Mouse (Mus musculus): ENCODE results near the gene Ubtfl1. TPM values are rescaled to one million over a fixed set of nuclear protein-coding genes. Genes with fewer than 3 reads are reported as not detected.
"Not testable (repeated sequence)": the region's sequence is repeated elsewhere in the genome, so short reads cannot be mapped to it uniquely, and the experiment has no call there.

Ubtfl1 gene
- not detected in 2 replicates for polyA plus RNA-seq (2015; fragmentation: Nextera tagmentation; extraction: Ambion mirVana)

DNA sequence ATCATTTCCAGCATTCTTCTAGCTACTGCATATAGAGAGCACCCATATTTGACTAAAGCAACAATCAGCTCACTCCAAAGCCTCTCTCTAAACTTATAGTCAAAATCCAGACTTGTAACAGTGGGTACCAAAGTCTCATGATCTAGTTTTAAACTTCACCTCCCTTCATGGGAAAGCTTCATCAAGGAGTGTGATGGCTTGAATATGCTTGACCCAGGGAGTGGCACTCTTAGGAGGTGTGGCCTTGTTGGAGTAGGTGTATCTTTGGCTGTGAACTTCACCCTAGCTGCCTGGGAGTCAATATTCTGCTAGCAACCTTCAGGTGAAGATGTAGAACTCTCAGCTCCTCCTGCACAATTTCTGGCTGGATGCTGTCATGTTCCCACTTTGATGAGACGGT, at the start of gene Ubtfl1:
Gene Ubtfl1, plus strand, starts transcription at position 301 of the 400 bp plus-strand sequence.
- no peak within 1 kb of the TSS for H3K9ac ChIP-seq (replicated peaks; ENCODE audit: low read depth)
- H3K36me3 ChIP-seq (ENCODE audit: insufficient read depth, low read length) = no peaks in the 10 kb centered on the region
- H3K4me2 ChIP-seq (replicated peaks; ENCODE audit: low read depth, low read length) = no peak within 1 kb of the TSS
- H3K9me3 ChIP-seq (ENCODE audit: low read length) = no peaks in the 10 kb centered on the region
- 60% methylated on average over 1 of the region's 1 CpGs for WGBS
- H3K27ac ChIP-seq (ENCODE audit: low read length) = no peak within 1 kb of the TSS
- TF ChIP-seq CTCF (IDR thresholded peaks at IDR 0.05) (no peak), EP300 (IDR thresholded peaks at IDR 0.05) (no peak)
- DNase-seq (ENCODE audit: low spot score) = no peak
- H3K4me1 ChIP-seq (ENCODE audit: insufficient read depth, low read depth, low read length) = no peaks in the 10 kb centered on the region
- no peaks in the 10 kb centered on the region for H3K27me3 ChIP-seq (replicated peaks; ENCODE audit: insufficient read depth, low read length)
- no peak for ATAC-seq
- no peak within 1 kb of the TSS for H3K4me3 ChIP-seq (ENCODE audit: low read depth, low read length)

DNA sequence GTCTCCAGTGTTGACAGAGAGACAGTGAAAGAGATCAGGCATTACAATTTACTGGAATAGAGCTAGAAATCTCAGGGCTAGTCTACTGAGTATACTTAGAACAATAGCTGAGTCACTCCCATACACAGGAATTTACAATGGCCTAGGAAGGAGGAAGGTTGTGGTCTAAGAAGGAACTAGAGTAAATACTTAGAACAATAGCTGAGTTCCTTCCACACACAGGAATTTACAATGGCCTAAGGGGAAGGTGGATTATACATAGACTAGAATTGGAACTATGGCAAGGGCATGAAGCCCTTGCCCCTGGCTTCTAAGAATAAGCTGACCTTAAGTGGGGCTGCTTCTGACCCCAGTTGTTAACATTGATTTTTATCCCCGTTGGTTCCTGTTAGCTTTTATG, 31.2 kb upstream of the Ubtfl1 start:
- 67% methylated on average over 1 of the region's 1 CpGs for WGBS
- not testable (repeated sequence) for H3K9ac ChIP-seq (replicated peaks; ENCODE audit: low read depth)

DNA sequence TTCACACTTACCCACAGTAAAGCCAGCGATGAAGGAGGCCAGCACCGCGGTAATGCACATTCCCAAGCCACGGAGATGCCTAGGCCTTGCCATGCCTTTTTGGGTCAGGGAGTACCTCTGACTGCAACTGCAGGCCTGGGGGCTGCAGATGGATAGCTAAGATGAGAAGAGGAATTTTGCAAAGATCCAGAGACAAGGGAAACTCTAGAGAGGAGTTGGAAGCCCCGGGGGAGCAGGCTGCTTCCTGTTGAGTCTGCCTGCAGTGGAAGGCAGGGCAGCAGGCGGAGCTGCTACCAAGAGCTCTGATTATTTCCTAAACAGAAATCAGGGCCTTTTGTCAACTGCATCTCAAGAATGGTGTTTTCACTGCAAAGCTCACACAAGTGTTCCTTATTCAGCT, 18.4 kb upstream of the Ubtfl1 start:
- no peaks in the 10 kb centered on the region for H3K36me3 ChIP-seq (ENCODE audit: insufficient read depth, low read length)
- TF ChIP-seq EP300 (IDR thresholded peaks at IDR 0.05) (no peak), CTCF (IDR thresholded peaks at IDR 0.05) (no peak)
- 0 out of 2 replicates have a peak overlapping the region, but pooled peaks have one; percentile 12 for H3K9ac ChIP-seq (replicated peaks; ENCODE audit: low read depth)
- no peak for DNase-seq (ENCODE audit: low spot score)
- no peaks in the 10 kb centered on the region for H3K9me3 ChIP-seq (ENCODE audit: low read length)
- WGBS = 21% methylated on average over 6 of the region's 6 CpGs
- ATAC-seq = no peak
- H3K4me3 ChIP-seq (ENCODE audit: low read depth, low read length) = no peak overlapping the region
- no peaks in the 10 kb centered on the region for H3K27me3 ChIP-seq (replicated peaks; ENCODE audit: insufficient read depth, low read length)
- no peaks in the 10 kb centered on the region for H3K4me1 ChIP-seq (ENCODE audit: insufficient read depth, low read depth, low read length)
- H3K27ac ChIP-seq (ENCODE audit: low read length) = no peak overlapping the region
- H3K4me2 ChIP-seq (replicated peaks; ENCODE audit: low read depth, low read length) = 0 out of 2 replicates have a peak overlapping the region, but pooled peaks have one; percentile 17

More for the DNA sequence above, 31.2 kb upstream of the Ubtfl1 start:
- H3K4me3 ChIP-seq (ENCODE audit: low read depth, low read length); H3K27me3 ChIP-seq (replicated peaks; ENCODE audit: insufficient read depth, low read length); H3K4me1 ChIP-seq (ENCODE audit: insufficient read depth, low read depth, low read length); H3K36me3 ChIP-seq (ENCODE audit: insufficient read depth, low read length); H3K9me3 ChIP-seq (ENCODE audit: low read length); H3K4me2 ChIP-seq (replicated peaks; ENCODE audit: low read depth, low read length); ATAC-seq; DNase-seq (ENCODE audit: low spot score); H3K27ac ChIP-seq (ENCODE audit: low read length): not testable (repeated sequence)

DNA sequence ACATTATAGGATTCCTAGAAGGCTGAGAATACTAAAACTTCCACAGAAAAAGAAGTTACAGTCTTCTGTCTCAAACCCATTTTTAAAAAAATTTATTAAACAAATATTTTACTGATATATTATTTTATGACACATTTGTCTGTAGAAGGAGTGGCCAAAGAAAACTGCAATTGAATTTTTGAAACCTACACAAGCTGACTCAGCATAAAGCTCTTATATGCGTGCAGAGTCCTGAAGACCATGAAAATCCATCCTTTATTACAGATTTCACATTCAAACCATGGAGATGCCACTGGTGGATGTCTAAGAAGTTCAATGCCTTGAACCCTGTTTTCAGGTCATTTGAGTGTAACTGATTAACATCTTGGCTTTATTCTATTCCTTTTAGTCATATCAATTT, 4.6 kb upstream of the Ubtfl1 start:
- TF ChIP-seq CTCF (IDR thresholded peaks at IDR 0.05) = no peak
- H3K4me2 ChIP-seq (replicated peaks; ENCODE audit: low read depth, low read length) = no peak overlapping the region
- no peak for ATAC-seq
- no peaks in the 10 kb centered on the region for H3K36me3 ChIP-seq (ENCODE audit: insufficient read depth, low read length)
- no peak for DNase-seq (ENCODE audit: low spot score)
- no peaks in the 10 kb centered on the region for H3K4me1 ChIP-seq (ENCODE audit: insufficient read depth, low read depth, low read length)
- no peak overlapping the region for H3K9ac ChIP-seq (replicated peaks; ENCODE audit: low read depth)
- 76% methylated on average over 1 of the region's 1 CpGs for WGBS
- no peaks in the 10 kb centered on the region for H3K27me3 ChIP-seq (replicated peaks; ENCODE audit: insufficient read depth, low read length)
- no peaks in the 10 kb centered on the region for H3K9me3 ChIP-seq (ENCODE audit: low read length)
- H3K4me3 ChIP-seq (ENCODE audit: low read depth, low read length) = no peak overlapping the region
- H3K27ac ChIP-seq (ENCODE audit: low read length) = no peak overlapping the region

DNA sequence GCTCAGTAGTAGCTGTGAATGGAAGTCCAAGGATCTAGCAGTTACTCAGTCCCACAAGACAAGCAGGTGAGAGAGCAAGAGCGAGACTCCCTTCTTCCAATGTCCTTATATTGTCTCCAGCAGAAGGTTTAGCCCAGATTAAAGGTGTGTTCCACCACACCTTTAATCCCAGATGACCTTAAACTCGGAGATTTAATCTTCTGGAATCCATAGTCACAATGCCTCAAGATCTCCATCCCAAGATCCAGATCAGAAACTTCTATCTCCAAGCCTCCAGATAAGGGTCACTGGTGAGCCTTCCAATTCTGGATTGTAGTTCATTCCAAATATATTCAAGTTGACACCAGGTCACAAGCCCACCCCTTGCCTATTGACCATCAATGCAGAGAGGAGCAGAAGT, 1.3 kb upstream of the Ubtfl1 start, which contains the start of gene Naalad2:
Gene Naalad2, minus strand, starts transcription at position 101 of the 400 bp plus-strand sequence.
- not testable (repeated sequence) for H3K4me1 ChIP-seq (ENCODE audit: insufficient read depth, low read depth, low read length); H3K4me3 ChIP-seq (ENCODE audit: low read depth, low read length); H3K27ac ChIP-seq (ENCODE audit: low read length); H3K9me3 ChIP-seq (ENCODE audit: low read length); H3K4me2 ChIP-seq (replicated peaks; ENCODE audit: low read depth, low read length); H3K9ac ChIP-seq (replicated peaks; ENCODE audit: low read depth); H3K36me3 ChIP-seq (ENCODE audit: insufficient read depth, low read length); ATAC-seq; H3K27me3 ChIP-seq (replicated peaks; ENCODE audit: insufficient read depth, low read length); DNase-seq (ENCODE audit: low spot score)
- 55% methylated on average over 2 of the region's 2 CpGs for WGBS

DNA sequence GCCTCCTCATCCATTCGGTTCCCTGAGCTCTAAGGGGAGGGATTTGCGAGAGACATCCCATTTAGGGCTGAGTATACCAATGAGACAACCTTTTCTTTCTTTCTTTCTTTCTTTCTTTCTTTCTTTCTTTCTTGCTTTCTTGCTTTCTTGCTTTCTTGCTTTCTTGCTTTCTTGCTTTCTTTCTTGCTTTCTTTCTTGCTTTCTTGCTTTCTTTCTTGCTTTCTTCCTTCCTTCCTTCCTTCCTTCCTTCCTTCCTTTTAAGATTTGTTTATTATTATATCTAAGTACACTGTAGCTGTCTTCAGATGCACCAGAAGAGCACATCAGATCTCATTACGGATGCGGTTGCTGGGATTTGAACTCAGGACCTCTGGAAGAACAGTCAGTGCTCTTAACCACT, 8.2 kb downstream of the Ubtfl1 start:
- H3K4me1 ChIP-seq (ENCODE audit: insufficient read depth, low read depth, low read length); ATAC-seq; H3K9me3 ChIP-seq (ENCODE audit: low read length); DNase-seq (ENCODE audit: low spot score); H3K4me3 ChIP-seq (ENCODE audit: low read depth, low read length); H3K36me3 ChIP-seq (ENCODE audit: insufficient read depth, low read length); H3K27me3 ChIP-seq (replicated peaks; ENCODE audit: insufficient read depth, low read length); H3K4me2 ChIP-seq (replicated peaks; ENCODE audit: low read depth, low read length); H3K27ac ChIP-seq (ENCODE audit: low read length); H3K9ac ChIP-seq (replicated peaks; ENCODE audit: low read depth): not testable (repeated sequence)
- WGBS = 76% methylated on average over 4 of the region's 4 CpGs

DNA sequence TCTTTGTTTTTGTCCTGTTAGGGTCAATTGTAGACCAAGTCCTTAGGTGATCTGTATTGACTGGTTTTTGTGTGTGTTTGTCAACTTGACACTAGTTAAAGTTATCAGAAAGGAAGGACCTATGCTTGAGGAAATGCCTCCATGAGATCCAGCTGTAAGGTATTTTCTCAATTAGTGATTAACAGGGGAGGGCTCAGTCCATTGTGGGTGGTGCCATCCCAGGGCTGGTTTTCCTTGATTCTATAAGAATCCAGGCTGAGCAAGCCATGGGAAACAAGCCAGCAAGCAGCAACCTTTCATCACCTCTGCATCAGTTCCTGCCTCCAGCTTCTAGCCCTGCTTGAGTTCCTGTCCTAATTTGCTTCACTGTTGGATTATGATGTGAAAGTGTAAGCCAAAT, 26.1 kb downstream of the Ubtfl1 start, which contains the start of gene Mbd3l2:
Gene Mbd3l2, plus strand, starts transcription at position 301 of the 400 bp plus-strand sequence.
- H3K36me3 ChIP-seq (ENCODE audit: insufficient read depth, low read length) = no peaks in the 10 kb centered on the region
- H3K4me3 ChIP-seq (ENCODE audit: low read depth, low read length) = no peak within 1 kb of the TSS
- no peak for ATAC-seq
- no peak within 1 kb of the TSS for H3K4me2 ChIP-seq (replicated peaks; ENCODE audit: low read depth, low read length)
- no peak within 1 kb of the TSS for H3K27ac ChIP-seq (ENCODE audit: low read length)
- TF ChIP-seq EP300 (IDR thresholded peaks at IDR 0.05) (no peak), CTCF (IDR thresholded peaks at IDR 0.05) (no peak)
- no peak for DNase-seq (ENCODE audit: low spot score)
- no peak within 1 kb of the TSS for H3K9ac ChIP-seq (replicated peaks; ENCODE audit: low read depth)
- H3K9me3 ChIP-seq (ENCODE audit: low read length) = no peaks in the 10 kb centered on the region
- no peaks in the 10 kb centered on the region for H3K4me1 ChIP-seq (ENCODE audit: insufficient read depth, low read depth, low read length)
- H3K27me3 ChIP-seq (replicated peaks; ENCODE audit: insufficient read depth, low read length) = no peaks in the 10 kb centered on the region
